Mouse (Mus musculus) kidney, postnatal 14 days (tissue): Measurements from ENCODE around the gene Pcnx3.

Source experiments
- DNase-seq: peaks from one replicate; pipeline ENCODE4 v3.0.0; 2022; ENCODE audit warnings: mixed read lengths

Pcnx3 gene

GRCm38 (mm10) chr19:5638416-5639005 lies 50.2 kb downstream of the Pcnx3 start:
- no peak for DNase-seq

- peak; percentile 94 for DNase-seq
These were observed 51.4 kb downstream of the Pcnx3 start, which contains the start of gene Rela for GRCm38 (mm10) chr19:5637069-5638047. Rela (plus strand) TSS chr19:5637483.

- peak; percentile 52 for DNase-seq
These were observed 52.1 kb downstream of the Pcnx3 start for GRCm38 (mm10) chr19:5636571-5637041.

- DNase-seq, result no peak
These were observed 52.6 kb downstream of the Pcnx3 start for GRCm38 (mm10) chr19:5636036-5636570.

GRCm38 (mm10) chr19:5632120-5632519 lies 56.6 kb downstream of the Pcnx3 start:
- no peak for DNase-seq

- DNase-seq, result no peak
These were observed 58.8 kb downstream of the Pcnx3 start for GRCm38 (mm10) chr19:5629907-5630306.

GRCm38 (mm10) chr19:5625311-5625710 lies 63.4 kb downstream of the Pcnx3 start:
- DNase-seq, result no peak

GRCm38 (mm10) chr19:5621884-5622283 lies 66.8 kb downstream of the Pcnx3 start:
- DNase-seq, result no peak

- no peak for DNase-seq
These were observed 68.7 kb downstream of the Pcnx3 start for GRCm38 (mm10) chr19:5620007-5620406.

GRCm38 (mm10) chr19:5614953-5615352 lies 73.8 kb downstream of the Pcnx3 start:
- DNase-seq, result no peak
